Mouse (Mus musculus): ENCODE results near the gene Csnk1g1. TPM values are rescaled to one million over a fixed set of nuclear protein-coding genes. Genes with fewer than 3 reads are reported as not detected.

Csnk1g1 gene
- polyA plus RNA-seq, 1 experiment = 20.3 TPM

- Histone ChIP-seq H3K4me1 (ENCODE audit: control insufficient read depth, insufficient read depth, low read length) (no peaks in the 10 kb centered on the region), H3K36me3 (ENCODE audit: control insufficient read depth, insufficient read depth, low read length) (no peaks in the 10 kb centered on the region), H3K27me3 (ENCODE audit: control insufficient read depth, insufficient read depth, low read length) (no peaks in the 10 kb centered on the region), H3K4me3 (ENCODE audit: control insufficient read depth, low read depth, low read length) (no peak overlapping the region), H3K27ac (ENCODE audit: control insufficient read depth, insufficient read depth, low read depth, low read length) (no peak overlapping the region)
- TF ChIP-seq POLR2A (IDR thresholded peaks at IDR 0.05; ENCODE audit: control insufficient read depth, low read depth, low read length) (no peak), CTCF (IDR thresholded peaks at IDR 0.05; ENCODE audit: control insufficient read depth, insufficient read depth, insufficient replicate concordance, low read depth, low read length) (no peak)
Observed at GRCm38 (mm10) chr9:66078493-66078892, 169.8 kb downstream of the Csnk1g1 start.

- H3K27ac ChIP-seq (ENCODE audit: control insufficient read depth, insufficient read depth, low read depth, low read length) = no peak overlapping the region
- H3K4me1 ChIP-seq (ENCODE audit: control insufficient read depth, insufficient read depth, low read length) = no peaks in the 10 kb centered on the region
- TF ChIP-seq POLR2A (IDR thresholded peaks at IDR 0.05; ENCODE audit: control insufficient read depth, low read depth, low read length) = no peak
- TF ChIP-seq CTCF (IDR thresholded peaks at IDR 0.05; ENCODE audit: control insufficient read depth, insufficient read depth, insufficient replicate concordance, low read depth, low read length) = no peak
- no peak overlapping the region for H3K4me3 ChIP-seq (ENCODE audit: control insufficient read depth, low read depth, low read length)
- H3K36me3 ChIP-seq (ENCODE audit: control insufficient read depth, insufficient read depth, low read length) = no peaks in the 10 kb centered on the region
- H3K27me3 ChIP-seq (ENCODE audit: control insufficient read depth, insufficient read depth, low read length) = no peaks in the 10 kb centered on the region
Observed at GRCm38 (mm10) chr9:66080804-66081459, 172.2 kb downstream of the Csnk1g1 start.

- no peak overlapping the region for H3K4me3 ChIP-seq (ENCODE audit: control insufficient read depth, low read depth, low read length)
- TF ChIP-seq CTCF (IDR thresholded peaks at IDR 0.05; ENCODE audit: control insufficient read depth, insufficient read depth, insufficient replicate concordance, low read depth, low read length) (no peak), POLR2A (IDR thresholded peaks at IDR 0.05; ENCODE audit: control insufficient read depth, low read depth, low read length) (no peak)
- H3K27me3 ChIP-seq (ENCODE audit: control insufficient read depth, insufficient read depth, low read length) = no peaks in the 10 kb centered on the region
- no peaks in the 10 kb centered on the region for H3K36me3 ChIP-seq (ENCODE audit: control insufficient read depth, insufficient read depth, low read length)
- H3K27ac ChIP-seq (ENCODE audit: control insufficient read depth, insufficient read depth, low read depth, low read length) = no peak overlapping the region
- no peaks in the 10 kb centered on the region for H3K4me1 ChIP-seq (ENCODE audit: control insufficient read depth, insufficient read depth, low read length)
Observed at GRCm38 (mm10) chr9:66081999-66082398, 173.3 kb downstream of the Csnk1g1 start.

- no peak overlapping the region for H3K27ac ChIP-seq (ENCODE audit: control insufficient read depth, insufficient read depth, low read depth, low read length)
- H3K4me1 ChIP-seq (ENCODE audit: control insufficient read depth, insufficient read depth, low read length) = no peaks in the 10 kb centered on the region; the same call in 1 of the 2 replicates
- no peaks in the 10 kb centered on the region; the same call in 1 of the 2 replicates for H3K36me3 ChIP-seq (ENCODE audit: control insufficient read depth, insufficient read depth, low read length)
- H3K4me3 ChIP-seq (ENCODE audit: control insufficient read depth, low read depth, low read length) = 0 out of 2 replicates have a peak overlapping the region, but pooled peaks have one; percentile 6
- TF ChIP-seq CTCF (IDR thresholded peaks at IDR 0.05; ENCODE audit: control insufficient read depth, insufficient read depth, insufficient replicate concordance, low read depth, low read length) = no peak
- no peak for TF ChIP-seq POLR2A (IDR thresholded peaks at IDR 0.05; ENCODE audit: control insufficient read depth, low read depth, low read length)
- no peaks in the 10 kb centered on the region for H3K27me3 ChIP-seq (ENCODE audit: control insufficient read depth, insufficient read depth, low read length)
Observed at GRCm38 (mm10) chr9:66084171-66084570, 175.4 kb downstream of the Csnk1g1 start.

DNA sequence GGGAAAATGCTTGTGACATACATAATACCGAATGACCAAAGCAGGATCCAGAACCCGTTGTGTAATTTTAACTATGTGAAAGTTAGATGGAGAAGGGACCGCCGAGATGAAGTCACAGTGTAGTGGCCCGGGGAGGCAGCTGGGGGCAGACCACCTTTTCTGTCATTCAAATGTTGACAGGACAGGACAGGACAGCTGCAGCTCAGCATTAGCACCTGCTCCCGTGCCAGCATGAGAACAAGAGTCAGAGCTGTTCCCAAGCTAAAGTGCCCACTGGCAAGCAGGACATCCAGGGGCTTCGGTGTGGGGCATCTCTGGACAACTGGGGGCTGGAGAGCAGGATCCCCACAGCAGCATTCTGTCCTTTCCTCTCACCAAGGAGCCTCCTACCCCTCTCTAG lies 178.3 kb downstream of the Csnk1g1 start:
- TF ChIP-seq POLR2A (IDR thresholded peaks at IDR 0.05; ENCODE audit: control insufficient read depth, low read depth, low read length) (no peak), CTCF (IDR thresholded peaks at IDR 0.05; ENCODE audit: control insufficient read depth, insufficient read depth, insufficient replicate concordance, low read depth, low read length) (no peak)
- no peaks in the 10 kb centered on the region; the same call in 1 of the 2 replicates for H3K4me1 ChIP-seq (ENCODE audit: control insufficient read depth, insufficient read depth, low read length)
- H3K36me3 ChIP-seq (ENCODE audit: control insufficient read depth, insufficient read depth, low read length) = peaks cover 1% of the 10 kb centered on the region; the same call in 1 of the 2 replicates
- H3K27me3 ChIP-seq (ENCODE audit: control insufficient read depth, insufficient read depth, low read length) = no peaks in the 10 kb centered on the region
- H3K4me3 ChIP-seq (ENCODE audit: control insufficient read depth, low read depth, low read length) = no peak overlapping the region
- H3K27ac ChIP-seq (ENCODE audit: control insufficient read depth, insufficient read depth, low read depth, low read length) = no peak overlapping the region

- Histone ChIP-seq H3K4me1 (ENCODE audit: control insufficient read depth, insufficient read depth, low read length) (no peaks in the 10 kb centered on the region; the same call in 1 of the 2 replicates), H3K36me3 (ENCODE audit: control insufficient read depth, insufficient read depth, low read length) (peaks cover 1% of the 10 kb centered on the region; the same call in 1 of the 2 replicates), H3K4me3 (ENCODE audit: control insufficient read depth, low read depth, low read length) (peak overlapping the region; percentile 16), H3K27me3 (ENCODE audit: control insufficient read depth, insufficient read depth, low read length) (no peaks in the 10 kb centered on the region), H3K27ac (ENCODE audit: control insufficient read depth, insufficient read depth, low read depth, low read length) (peak overlapping the region; percentile 69)
- no peak for TF ChIP-seq POLR2A (IDR thresholded peaks at IDR 0.05; ENCODE audit: control insufficient read depth, low read depth, low read length)
- peak; percentile 56; the same call in 1 of the 2 replicates for TF ChIP-seq CTCF (IDR thresholded peaks at IDR 0.05; ENCODE audit: control insufficient read depth, insufficient read depth, insufficient replicate concordance, low read depth, low read length)
Observed at GRCm38 (mm10) chr9:66088411-66088810, 179.7 kb downstream of the Csnk1g1 start.

- TF ChIP-seq CTCF (IDR thresholded peaks at IDR 0.05; ENCODE audit: control insufficient read depth, insufficient read depth, insufficient replicate concordance, low read depth, low read length) (no peak), POLR2A (IDR thresholded peaks at IDR 0.05; ENCODE audit: control insufficient read depth, low read depth, low read length) (no peak)
- H3K27ac ChIP-seq (ENCODE audit: control insufficient read depth, insufficient read depth, low read depth, low read length) = no peak overlapping the region
- H3K27me3 ChIP-seq (ENCODE audit: control insufficient read depth, insufficient read depth, low read length) = no peaks in the 10 kb centered on the region
- no peak overlapping the region for H3K4me3 ChIP-seq (ENCODE audit: control insufficient read depth, low read depth, low read length)
- peaks cover 3% of the 10 kb centered on the region for H3K36me3 ChIP-seq (ENCODE audit: control insufficient read depth, insufficient read depth, low read length)
- H3K4me1 ChIP-seq (ENCODE audit: control insufficient read depth, insufficient read depth, low read length) = no peaks in the 10 kb centered on the region; the same call in 1 of the 2 replicates
Observed at GRCm38 (mm10) chr9:66090593-66091244, 182.0 kb downstream of the Csnk1g1 start.
